Mouse (Mus musculus) large intestine, adult 2 months (tissue): Measurements from ENCODE around the gene Prkcz. TPM values are rescaled to one million over a fixed set of nuclear protein-coding genes. Genes with fewer than 3 reads are reported as not detected.

Experiments used
- DNase-seq: peaks from one replicate; pipeline ENCODE4 v3.0.0-alpha.2; 2012; ENCODE audit warnings: low read depth, low spot score
- WGBS: fragments of 180-500 bp; shearing (Covaris S2); methylation state at CpG from one replicate; pipeline ENCODE4 v1.1.7; 2018; 5-methylcytosine and 5-hydroxymethylcytosine counted together
- polyA plus RNA-seq: library from polyadenylated mRNA; depleted of rRNA; stranded (reverse); fragments of >200 nt; gene quantifications from 2 replicates; pipeline ENCODE4 v1.2.3, GENCODE M21; 2012; rRNA removed

The Prkcz gene
- polyA plus RNA-seq, 1 experiment: 81.5 TPM

DNA sequence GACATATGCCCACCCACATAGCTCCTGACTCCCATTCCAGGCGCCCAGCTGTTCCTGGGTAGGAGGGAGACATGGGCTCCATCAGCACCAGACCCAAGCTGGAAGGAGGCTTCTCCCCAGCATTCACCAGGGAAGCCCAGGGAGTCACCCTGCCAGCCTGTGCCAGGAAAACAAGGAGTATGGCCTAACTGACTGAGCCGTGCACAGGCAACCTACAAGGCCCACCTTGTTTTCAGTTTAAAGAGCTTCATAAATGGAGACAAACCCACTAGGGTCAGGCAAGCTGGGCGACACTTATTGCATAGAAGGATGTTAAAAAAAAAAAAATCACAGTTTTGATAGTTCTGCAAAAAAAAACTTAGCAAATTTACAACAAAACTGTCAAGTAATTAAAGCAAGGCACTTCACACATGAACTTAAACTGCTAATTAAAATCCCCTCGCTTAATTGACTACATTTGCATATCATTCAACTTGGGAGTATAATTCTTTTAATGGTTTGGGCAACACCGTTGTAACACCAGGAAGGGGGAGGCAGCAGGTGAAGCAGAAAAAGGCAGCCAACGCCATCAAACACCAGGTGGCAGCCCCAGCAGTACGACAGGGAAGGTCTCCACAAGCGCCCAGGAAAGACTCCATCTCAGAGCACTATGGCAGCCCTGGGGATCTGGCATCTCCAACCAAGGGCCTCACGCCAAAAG lies 148.0 kb downstream of the Prkcz start:
- no peak for DNase-seq
- WGBS: 32% methylated on average over 9 of the region's 9 CpGs

Other genes with a start within 250 kb of the Prkcz start
- 20.3 and 30.8 TPM in 2 replicates for gene Ski, start 138.8 kb downstream of the Prkcz start, polyA plus RNA-seq
- 56.1 and 59.4 TPM in 2 replicates for gene Faap20, start 111.6 kb downstream of the Prkcz start, polyA plus RNA-seq
- 0.51 and 0.94 TPM in 2 replicates for gene Gabrd, start 36.8 kb upstream of the Prkcz start, polyA plus RNA-seq
- 1.2 and 2.6 TPM in 2 replicates for gene Cfap74, start 47.8 kb upstream of the Prkcz start, polyA plus RNA-seq
- 0.57 and 2.5 TPM in 2 replicates for gene Tmem52, start 107.8 kb upstream of the Prkcz start, polyA plus RNA-seq
- 1,100 and 1,475 TPM in 2 replicates for gene Gnb1, start 130.0 kb upstream of the Prkcz start, polyA plus RNA-seq
- gene Nadk, start 201.0 kb upstream of the Prkcz start, polyA plus RNA-seq: 142 and 164 TPM in 2 replicates
- 11.4 and 23.7 TPM in 2 replicates for gene Slc35e2, start 240.1 kb upstream of the Prkcz start, polyA plus RNA-seq